Mouse (Mus musculus) B cell, adult 2 months (primary cell): ENCODE measurements around the gene Col23a1.

Source experiments
- DNase-seq, 2 experiments: peaks; one replicate each; pipeline ENCODE4 v3.0.0; 2022

Col23a1 gene

DNA sequence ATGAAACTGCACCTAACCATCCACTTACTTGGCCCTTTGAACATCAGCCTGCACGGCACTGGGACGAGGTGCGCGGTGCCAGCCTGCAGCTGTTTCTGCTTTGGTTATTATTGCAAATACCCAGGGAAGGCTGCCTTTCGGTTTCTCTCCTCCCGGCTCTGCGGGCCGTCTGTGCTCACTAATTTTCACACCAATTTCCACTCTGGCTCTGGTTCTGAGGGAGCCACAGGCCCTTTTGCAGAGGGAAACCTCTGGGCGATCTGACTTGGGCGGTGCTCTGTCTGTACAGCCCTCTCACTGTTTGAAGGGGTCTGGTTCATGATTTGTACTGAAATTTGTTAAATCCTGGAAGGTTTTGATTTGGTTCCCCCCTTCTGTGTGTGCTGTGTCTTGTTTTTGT is 100.0 kb downstream of the Col23a1 start:
- DNase-seq = no peak

DNA sequence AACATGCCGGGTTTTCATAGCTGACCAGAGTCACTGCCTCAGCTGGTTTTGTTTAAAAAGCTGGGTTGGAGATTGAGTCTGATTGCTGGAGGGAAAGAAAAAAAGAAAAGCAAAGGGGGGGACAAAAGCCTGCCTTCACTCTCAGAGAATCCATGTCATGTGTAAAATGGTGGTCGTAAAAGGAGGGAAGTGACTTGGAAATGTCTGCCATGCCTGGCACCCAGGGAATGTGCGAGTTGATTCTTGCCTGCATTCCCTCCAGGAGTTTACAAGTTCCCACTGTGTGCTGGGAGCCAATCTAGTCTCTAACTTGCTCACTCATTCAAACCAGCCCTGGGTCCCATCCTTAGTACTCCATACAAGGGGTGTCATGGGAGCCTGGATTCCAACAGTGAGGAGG is 100.8 kb downstream of the Col23a1 start:
- DNase-seq = no peak

DNA sequence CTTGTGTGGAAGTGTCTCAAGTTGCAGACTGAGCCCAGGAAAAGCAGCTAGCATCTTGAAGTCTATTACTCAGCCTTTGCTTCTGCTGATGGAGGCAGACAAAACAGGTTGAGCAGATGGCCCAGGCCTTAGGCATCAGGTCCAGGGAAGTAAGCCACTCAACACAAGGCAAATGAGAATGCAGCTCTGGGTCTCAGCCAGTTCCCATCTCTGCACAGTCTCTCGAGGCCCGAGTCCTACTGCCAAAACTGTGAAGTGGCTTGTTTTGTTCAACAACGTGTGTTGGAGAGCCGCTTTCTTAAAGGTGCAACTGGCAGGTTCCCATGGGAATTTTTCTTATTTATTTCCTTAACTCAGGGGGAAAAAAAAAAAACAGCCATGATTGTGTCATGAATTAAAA is 101.8 kb downstream of the Col23a1 start:
- DNase-seq = no peak

DNA sequence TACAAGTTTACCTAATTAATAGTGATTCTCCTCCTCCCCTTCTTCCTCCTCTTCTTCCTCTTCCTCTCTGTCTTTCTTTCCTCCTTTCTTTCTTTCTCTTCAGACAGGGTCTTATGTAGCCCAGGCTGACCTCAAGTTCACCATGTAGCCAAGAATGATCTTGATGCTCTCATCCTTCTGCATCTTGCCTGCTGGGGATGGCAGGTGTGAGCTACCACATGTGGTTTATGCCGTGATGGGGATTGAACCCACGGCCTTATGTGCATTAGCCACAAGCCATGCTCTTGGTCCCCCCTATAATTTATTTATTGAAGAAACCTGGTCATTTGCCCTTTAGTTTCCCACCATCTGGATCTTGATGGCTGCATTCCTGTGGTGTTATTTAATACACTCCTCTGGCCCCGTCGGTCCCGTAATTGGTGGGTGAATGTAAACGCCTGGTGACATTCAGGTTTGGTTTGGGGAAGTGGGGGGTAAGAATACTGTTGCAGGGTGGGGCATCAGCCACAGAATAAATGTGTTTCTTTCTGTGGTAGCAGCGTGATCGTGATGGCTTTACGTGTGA is 104.7 kb downstream of the Col23a1 start:
- DNase-seq = no peak

DNA sequence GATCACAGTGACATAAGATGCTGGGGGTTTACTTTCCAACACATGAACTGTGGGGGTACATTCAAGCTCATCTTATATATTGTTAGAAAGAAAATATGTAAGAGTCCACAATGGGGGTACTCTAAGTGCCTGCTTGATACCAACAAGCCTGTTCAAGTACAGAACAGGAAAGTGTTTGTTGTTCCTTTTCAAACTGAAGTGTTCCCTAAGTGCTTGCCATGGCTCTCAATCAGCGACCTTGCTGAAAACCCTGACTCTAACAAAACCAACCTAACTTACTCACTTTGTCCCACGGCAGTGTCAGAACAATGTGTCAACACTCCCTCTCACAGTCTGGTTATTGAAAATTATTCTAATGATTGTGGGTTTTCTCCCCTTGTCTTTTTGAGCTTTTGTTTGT is 106.7 kb downstream of the Col23a1 start:
- DNase-seq = no peak

DNA sequence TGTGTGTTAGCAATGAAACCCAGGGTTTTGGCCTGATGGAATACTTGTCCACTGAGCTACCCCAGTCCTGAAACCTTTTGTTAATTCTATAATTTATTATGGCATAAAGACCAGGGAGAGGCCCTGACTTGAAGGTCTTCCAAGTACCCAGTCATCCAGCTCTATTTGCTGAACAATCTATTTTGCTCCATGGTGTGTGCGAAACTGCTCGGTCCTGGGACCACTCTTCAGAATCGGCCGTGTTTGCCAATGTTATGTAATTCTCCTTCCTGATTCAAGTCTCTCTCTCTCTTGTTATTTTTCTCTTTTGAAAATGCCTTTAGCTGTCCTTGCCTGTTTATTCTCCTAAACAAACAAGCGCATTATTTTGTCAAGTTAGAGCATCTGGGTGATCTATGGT is 108.4 kb downstream of the Col23a1 start:
- DNase-seq = no peak

DNA sequence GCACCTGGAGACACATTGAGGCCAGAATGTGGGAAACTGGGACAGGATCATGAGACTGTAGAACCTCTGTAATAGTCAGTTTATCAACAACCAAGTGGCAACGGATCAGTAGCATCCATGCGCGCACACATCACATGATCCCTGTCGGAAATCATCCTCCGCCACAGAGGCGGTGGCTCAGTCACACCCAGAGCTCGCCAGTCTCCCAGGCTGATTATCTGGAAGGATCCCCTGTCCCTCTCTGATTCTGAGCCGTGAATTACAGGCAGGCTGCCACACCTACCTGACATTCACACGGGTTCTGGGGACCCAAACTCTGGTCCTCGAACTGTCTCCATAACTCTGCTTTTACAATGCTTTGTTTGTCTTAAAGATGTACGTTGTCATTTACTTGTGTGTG is 110.6 kb downstream of the Col23a1 start:
- no peak for DNase-seq

DNA sequence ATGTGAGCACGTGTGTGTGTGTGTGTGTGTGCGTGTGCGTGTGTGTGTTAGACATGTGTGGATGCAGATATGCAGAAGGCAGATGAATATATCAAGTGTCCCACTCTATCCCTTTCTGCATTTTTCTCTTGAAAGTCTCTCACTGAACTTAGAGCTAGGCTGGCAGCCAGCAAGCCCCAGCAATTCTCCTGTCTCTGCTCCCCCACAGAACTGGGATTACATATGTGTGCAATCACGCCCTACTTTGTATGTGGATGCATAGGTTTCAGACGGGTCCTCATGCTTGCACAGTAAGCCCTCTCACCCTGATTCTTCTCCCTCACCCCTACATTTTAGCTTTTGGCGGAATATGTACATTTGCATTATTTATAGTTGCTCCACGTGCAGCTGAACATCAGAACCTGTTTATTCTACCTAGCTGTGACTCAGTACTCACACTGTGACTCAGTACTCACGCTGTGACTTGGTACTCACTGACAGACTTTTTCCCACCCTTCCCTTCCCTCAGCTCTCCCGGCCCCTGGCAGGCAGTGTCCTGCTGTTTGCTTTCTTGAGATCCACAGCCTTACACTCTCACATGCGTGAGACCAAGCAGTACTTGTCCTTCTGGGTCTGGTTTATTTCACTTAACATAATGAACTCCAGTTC is 111.9 kb downstream of the Col23a1 start:
- DNase-seq = no peak

DNA sequence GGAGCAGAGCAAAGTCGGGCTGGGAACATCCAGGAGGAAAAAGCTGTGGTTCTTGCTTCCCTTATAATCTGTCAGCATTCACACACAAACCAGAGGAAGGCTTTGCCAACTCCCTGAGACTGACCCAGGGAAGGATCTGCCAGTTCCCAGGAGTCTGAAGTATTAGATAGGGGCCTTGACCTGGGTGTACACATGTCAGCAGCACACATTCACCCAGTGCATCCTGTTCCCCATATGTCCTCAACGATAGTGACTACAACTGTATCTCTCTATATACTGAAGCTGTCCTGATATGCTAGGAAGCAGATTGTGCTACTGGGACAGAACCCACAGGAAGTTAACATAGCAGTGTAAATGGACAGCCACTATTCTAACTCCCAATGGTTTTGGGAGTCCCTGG is 114.2 kb downstream of the Col23a1 start:
- no peak for DNase-seq

DNA sequence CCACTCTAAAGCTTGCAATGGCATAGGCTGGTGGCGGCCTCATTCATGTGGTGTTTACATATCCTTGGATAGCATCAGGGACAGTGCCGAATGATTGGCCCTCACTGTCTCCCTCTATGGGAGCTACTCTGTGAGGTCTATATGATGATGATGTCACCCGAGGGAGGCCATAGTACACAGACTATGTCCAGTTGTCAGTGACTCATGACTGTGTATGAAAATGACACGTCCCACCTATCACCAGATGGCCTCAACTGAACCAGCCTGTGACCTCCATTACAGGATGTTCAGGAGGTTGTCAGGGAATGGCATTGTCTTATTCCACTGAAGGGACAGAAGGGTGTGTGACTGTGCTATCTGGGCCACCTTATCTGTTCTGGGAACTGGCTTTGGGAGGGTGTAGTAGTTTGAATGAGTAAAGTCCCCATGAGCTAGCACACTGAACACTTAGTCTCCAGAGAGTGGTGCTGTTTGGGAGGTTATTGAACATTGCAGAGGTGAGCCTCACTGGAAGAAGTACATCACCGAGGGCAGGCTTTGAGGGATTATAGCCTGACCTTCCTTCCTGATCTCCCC is 115.2 kb downstream of the Col23a1 start:
- no peak for DNase-seq

DNA sequence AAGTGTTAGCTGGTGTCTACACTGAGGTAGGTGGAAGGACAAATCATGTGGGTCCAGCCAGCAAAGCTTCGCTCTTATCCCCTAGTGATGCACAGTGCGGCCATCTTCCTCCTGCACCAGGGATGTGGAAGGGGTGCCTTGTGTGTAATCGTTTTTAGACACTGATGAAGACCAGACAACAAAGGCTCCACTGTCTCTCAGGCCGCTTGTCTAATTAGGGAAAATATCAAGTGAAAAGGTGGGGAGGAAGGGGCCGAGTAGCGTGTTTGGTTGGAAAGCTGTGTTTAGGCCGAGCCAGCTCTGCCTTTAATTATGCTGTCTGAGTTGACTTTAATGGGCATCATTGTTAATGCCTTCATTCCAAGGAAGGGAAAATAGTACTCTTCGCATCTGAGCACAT is 116.8 kb downstream of the Col23a1 start:
- no peak for DNase-seq

DNA sequence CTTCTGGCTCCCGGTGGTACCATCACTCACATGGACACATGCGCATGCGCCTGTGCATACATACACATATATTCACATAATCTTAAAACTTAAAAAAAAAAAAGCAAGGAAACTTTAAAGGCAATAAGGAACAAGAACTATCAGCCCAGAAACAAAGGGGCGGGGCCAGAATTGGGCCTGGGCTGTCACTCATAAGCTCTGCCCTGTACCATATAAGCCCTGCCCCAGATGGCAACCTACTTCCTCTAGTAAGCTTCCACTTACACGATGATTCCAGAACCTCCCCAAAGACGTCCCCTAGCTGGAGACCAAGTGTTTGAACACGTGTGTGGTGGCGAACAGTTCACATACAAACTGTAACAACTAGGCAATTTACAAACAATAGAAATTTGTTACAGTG is 117.6 kb downstream of the Col23a1 start:
- no peak for DNase-seq

DNA sequence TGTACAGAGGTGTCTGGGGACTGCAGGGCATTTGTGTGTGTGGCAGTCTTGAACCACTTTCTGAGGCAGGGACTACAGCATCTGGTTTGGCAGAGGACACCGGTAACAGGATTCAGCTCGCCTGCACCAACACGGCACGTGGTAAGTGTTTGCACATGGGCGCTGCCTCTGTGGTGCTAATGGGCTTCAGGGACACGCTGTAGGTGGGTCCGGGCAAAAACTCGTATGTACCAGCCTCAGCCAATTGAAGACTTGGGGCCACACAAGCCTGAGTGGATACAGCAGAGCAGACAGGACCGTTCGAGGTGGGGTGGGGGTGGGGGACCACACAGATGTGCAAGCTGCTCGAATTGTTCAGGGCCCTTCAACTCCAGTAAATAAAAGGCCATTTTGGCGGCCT is 121.1 kb downstream of the Col23a1 start:
- no peak for DNase-seq

DNA sequence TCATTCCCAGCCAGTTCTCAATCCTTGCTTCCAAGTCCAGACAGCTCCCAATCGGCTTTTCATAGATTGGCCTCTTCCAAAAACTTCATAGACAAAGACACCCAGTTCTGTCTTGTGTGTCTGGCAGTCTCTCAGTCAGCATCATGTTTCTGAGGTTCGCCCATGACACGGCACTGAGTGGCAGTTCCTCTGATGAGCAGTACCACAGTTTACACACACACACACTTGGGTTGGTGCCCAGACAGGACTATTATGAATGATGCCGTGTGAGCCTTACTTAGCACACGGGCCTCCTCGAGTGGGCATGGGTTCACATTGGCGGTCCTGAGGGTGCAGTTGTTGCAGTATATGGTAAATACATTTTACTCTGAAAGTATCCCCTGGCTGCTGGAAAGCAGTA is 124.8 kb downstream of the Col23a1 start:
- DNase-seq = no peak

DNA sequence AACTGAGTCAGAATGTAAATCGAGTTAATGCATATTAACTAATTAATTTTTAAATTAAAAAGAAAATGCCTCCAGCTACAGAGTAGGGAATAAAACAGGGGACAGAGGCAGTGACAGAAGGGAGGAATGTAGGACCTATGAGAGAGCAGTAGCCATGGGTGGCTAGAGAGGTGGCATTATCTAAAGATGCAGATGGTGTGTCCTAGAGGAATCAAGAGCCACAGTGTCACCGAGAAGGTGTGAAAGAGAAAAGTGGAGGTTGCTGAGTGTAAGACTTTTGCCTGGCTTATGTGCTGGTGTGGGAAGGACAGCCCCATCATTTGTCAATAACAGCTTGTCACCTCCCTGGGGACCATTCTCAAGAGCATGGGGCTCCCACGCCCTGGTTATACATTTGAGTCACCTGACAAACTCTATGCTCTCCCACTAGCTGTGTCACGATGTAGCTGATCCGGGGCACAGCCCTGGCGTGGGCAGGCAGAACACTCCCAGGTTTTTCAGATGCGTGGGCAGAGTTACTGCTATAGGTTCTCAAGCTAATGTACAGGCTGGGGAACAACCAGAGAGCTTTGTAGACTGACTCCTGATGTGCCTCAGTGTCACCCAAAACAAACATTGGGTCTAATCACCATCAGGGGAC is 125.4 kb downstream of the Col23a1 start:
- no peak for DNase-seq

DNA sequence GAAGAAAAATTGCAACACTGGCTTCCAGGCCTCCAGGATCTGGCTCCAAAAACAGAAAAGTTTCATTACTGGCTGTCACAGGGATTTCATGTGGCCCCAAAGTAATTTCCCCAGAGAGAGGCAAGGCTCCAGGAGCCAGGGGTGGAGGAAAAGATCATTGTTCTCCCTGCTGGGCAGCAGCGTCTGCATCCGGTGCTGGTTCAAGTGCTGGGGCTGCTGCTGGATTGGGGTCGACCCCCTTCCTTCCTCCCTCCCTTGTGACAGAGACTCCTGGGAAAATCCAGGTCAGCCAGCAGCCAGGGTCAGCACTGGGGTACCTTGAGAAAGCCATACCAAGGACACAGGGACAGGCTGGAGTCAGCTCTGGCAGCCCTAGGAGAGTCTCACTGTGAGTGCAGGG is 129.1 kb downstream of the Col23a1 start:
- DNase-seq = no peak

DNA sequence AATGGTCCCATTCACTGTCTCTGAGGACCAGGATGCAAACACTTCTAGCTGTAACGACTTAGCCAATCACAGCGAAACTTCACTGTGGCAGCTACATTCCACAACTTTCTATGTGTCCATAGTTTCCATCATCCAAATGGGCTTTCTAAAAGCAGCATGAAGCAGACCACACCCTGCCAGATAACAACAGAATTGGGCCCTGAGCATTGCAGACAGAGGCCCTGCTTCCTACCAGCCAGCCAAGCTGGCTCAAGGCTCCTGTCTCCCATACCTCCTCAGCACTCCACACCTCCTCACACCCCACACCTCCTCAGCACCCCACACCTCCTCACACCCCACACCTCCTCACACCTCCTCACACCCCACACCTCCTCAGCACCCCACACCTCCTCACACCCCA is 132.2 kb downstream of the Col23a1 start:
- no peak for DNase-seq

DNA sequence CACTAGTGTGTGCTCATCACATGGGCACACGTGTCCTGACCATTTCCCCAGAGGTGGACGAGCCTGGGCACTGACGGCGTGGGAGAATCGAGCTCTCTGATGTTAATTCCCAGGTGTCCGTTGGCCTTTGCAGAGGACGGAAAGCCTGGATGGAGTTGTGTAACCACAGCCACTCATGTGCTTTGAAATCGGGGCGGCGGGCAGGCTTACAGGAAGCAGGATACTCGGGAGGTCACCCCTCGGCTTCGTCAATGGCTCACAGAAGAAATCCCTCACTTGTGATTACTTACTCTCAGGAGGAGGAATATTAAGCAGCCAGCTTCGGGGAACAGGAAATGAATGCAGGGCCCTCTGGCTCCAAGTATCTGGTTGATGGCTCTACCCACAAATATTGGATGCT is 133.0 kb downstream of the Col23a1 start:
- DNase-seq = no peak

DNA sequence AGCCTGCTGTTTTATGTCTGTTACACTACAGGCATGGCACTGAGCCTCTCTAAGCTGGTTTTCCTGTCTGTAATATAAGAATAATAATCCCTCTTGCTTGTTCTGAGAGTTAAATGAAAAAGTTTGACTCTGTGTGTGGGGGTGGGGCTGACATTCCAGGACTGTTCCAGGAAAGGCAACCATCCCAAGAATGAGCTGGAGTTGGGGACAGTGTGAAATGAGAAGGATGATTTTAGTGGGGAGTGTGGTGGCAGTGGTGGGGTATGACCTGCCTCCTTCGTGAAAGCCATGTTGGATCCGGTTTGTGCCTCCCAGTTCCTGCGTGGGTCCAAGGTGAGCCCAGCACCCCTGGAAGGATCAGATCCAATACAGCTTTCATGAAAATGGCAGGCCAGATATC is 136.4 kb downstream of the Col23a1 start:
- DNase-seq = no peak

DNA sequence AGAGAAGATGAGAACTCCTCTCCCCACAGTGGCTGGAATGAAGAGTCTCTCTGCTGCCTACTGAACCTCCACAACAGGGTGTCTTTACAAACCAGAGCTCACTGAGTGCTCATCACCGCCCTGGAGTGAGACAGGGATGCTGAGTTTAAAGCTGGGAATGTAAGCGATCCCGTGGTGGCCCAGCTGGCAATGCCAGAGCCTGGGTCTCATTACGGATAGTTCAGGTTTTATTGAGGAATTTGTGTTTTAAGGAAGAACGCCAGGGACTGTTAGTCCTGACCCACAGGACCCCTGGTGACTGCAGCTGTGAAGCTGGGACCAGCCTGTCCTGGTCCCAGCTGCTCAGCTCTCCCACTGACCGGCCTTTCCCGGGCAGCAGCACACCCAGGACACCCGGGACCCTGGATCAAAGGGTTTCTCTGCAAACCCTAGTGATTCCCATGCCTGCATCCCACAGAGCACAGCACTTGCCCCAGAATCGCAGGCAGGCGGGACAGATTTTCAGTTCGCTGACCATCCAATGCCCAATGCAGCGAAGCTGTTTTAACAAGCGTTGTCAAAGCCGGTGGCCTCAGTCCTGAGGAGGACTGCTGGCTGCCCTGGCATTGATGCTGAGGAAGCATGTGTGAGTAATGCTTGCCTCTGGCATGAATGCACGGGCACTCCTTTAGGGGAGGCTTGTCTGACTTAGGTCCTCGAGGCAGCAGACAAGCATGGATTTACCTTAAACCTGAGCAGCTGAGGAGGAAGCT is 139.9 kb downstream of the Col23a1 start:
- DNase-seq = no peak

DNA sequence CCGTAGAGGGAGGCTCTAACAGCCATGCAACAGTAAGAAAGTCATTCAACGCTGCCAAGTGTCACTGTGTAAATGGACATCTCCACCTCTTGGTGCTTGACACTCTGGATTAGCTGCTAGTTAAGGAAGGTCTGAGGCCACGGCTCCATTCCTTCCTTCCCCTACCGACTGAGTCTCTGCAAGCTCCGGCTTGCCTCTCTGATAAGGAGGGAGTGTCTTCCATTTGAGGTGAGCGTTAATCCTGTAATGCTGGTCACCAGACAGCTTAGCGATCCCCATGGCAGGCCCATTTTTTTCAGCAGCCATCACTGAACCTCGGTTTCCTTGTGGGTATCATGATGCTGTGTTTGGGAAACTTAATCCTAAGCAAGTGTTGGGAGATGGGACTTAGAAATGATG is 140.5 kb downstream of the Col23a1 start:
- DNase-seq = no peak

DNA sequence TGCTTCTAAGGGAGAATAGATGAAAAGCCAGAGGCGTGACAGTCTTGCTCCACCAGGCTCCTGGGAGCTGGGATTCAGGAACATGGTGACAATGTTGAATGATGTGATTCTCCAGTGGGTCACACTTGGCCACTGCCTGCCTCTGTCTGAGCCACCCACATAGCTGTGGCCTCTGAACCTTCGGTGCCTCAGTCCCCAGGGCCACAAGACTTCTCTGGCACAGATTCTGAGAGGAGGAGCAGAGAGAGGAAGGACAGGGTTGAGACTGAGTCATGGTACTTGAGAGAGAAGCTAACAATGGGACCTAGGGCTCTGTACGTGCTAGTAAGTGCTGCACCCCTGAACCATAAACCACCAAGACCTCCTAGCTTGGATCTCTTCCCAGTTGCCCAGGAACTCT is 141.6 kb downstream of the Col23a1 start:
- no peak for DNase-seq

DNA sequence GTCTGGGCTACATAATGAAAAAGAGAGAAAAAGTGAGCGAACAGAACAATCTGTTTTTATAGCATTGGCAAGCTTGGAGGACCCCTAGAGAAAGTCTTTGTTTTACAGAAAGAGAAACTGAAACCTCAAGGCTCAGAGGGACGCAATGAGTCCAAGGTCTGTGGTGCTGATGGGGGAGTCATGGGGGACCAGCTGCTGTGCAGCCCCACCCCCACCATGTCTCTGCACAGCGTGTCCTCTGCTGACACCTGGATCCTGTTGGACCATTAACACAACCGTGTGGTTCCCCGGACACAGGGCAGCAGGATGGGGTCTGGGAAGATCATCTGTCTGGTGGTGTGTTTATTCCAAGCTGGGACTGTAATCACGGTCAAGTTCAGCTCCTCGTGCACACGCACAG is 142.2 kb downstream of the Col23a1 start:
- no peak for DNase-seq

DNA sequence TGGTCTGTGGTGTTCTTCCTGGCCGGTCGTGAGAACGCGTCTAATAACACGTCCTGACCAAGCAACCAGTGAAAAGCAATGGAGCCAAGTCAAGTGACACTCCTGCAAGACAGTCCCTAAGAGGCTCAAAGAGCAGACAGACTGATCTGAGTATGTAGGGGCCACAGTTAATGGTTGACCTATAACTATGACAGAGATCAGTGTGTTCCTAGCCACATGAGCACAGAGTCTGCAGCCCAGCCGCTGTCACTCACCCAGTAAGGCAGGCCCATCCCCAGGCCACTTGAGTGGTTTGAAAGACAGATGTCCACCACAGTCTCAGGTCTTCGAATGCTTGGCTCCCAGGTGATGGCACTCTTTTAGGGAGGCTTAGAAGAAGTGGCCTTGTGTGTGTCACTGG is 152.3 kb downstream of the Col23a1 start:
- no peak for DNase-seq
